8 mouse cellular contexts compared by ENCODE assay signal in genomic region chr10:70097291-70097901, GRCm38 (mm10). TPM values are rescaled to one million over a fixed set of nuclear protein-coding genes. Genes with fewer than 3 reads are reported as not detected.
DNase-seq lines count a peak whose midpoint lies in the region; ATAC-seq and TF ChIP-seq lines count a peak whose summit lies in the region.

No protein-coding gene starts in this region.

- peak overlapping the region; percentile 92 for H3K4me2 ChIP-seq in forebrain, embryonic 11.5 days (ENCODE audit: low read depth, low read length, severe bottlenecking)
- H3K4me2 ChIP-seq in hindbrain, embryonic 15.5 days, result peak overlapping the region; percentile 83
- peak overlapping the region; percentile 78 for H3K4me2 ChIP-seq in limb, embryonic 14.5 days (replicated peaks; ENCODE audit: low read depth, low read length, severe bottlenecking)
- H3K4me2 ChIP-seq in neural tube, embryonic 11.5 days (ENCODE audit: low read depth), result peak overlapping the region; percentile 89

- intact Hi-C loops in gastrocnemius, adult 2 months (cut with DNase I), result loop anchor here (2.0 to 5.0 kb wide), 2 partner anchors 55 to 75 kb away; no protein-coding TSS in a partner anchor
- intact Hi-C loops in gastrocnemius, postnatal 14 days (cut with DNase I; ENCODE audit: low total_unique reads), result no loop called here

- peak overlapping the region; percentile 92 for H3K9ac ChIP-seq in forebrain, embryonic 11.5 days (ENCODE audit: low read length)
- H3K9ac ChIP-seq in hindbrain, embryonic 15.5 days, result peak overlapping the region; percentile 92
- peak overlapping the region; percentile 83 for H3K9ac ChIP-seq in limb, embryonic 14.5 days (ENCODE audit: low read depth, low read length, severe bottlenecking)
- peak overlapping the region; percentile 94 for H3K9ac ChIP-seq in neural tube, embryonic 11.5 days (ENCODE audit: low read length)

- H3K4me3 ChIP-seq in gastrocnemius, adult 2 months, result peak overlapping the region; percentile 92
- H3K4me3 ChIP-seq in forebrain, embryonic 11.5 days (ENCODE audit: low read depth, low read length), result peak overlapping the region; percentile 90
- peak overlapping the region; percentile 98 for H3K4me3 ChIP-seq in hindbrain, embryonic 15.5 days
- H3K4me3 ChIP-seq in limb, embryonic 14.5 days (replicated peaks; ENCODE audit: low read length), result peak overlapping the region; percentile 97
- peak overlapping the region; percentile 95 for H3K4me3 ChIP-seq in neural tube, embryonic 11.5 days (ENCODE audit: low read depth, low read length)

- 0% methylated on average over 38 of the region's 58 CpGs for WGBS in forebrain, embryonic 11.5 days
- under 1% methylated on average over 54 of the region's 58 CpGs for WGBS in hindbrain, embryonic 15.5 days
- WGBS in limb, embryonic 14.5 days, result under 1% methylated on average over 44 of the region's 58 CpGs
- WGBS in neural tube, embryonic 11.5 days, result 0% methylated on average over 45 of the region's 58 CpGs

- H3K36me3 ChIP-seq in forebrain, embryonic 11.5 days (ENCODE audit: control insufficient read depth, insufficient read depth, low read length), result no peaks in the 10 kb centered on the region
- no peaks in the 10 kb centered on the region for H3K36me3 ChIP-seq in hindbrain, embryonic 15.5 days
- no peaks in the 10 kb centered on the region for H3K36me3 ChIP-seq in limb, embryonic 14.5 days (ENCODE audit: control insufficient read depth, insufficient read depth, low read length)
- H3K36me3 ChIP-seq in neural tube, embryonic 11.5 days (ENCODE audit: control insufficient read depth, insufficient read depth, low read length), result no peaks in the 10 kb centered on the region

- peak; percentile 65 for DNase-seq in gastrocnemius, adult 2 months
- DNase-seq in gastrocnemius, postnatal 14 days, result no peak
- peak; percentile 41 for DNase-seq in R1 (ENCODE audit: low read depth, low spot score)
- DNase-seq in forebrain, embryonic 11.5 days (ENCODE audit: low spot score), result peak; percentile 77
- DNase-seq in limb, embryonic 14.5 days (ENCODE audit: low spot score), result no peak
- peak; percentile 52 for DNase-seq in neural tube, embryonic 11.5 days (ENCODE audit: low spot score)
- DNase-seq in thymus, postnatal 10 days (ENCODE audit: low spot score in 2 of 2), result peak; percentile 52 to 54

- H3K4me1 ChIP-seq in forebrain, embryonic 11.5 days (replicated peaks; ENCODE audit: control insufficient read depth, insufficient read depth, low read length), result peaks cover 9% of the 10 kb centered on the region; the same call in 1 of the 2 replicates
- H3K4me1 ChIP-seq in hindbrain, embryonic 15.5 days (replicated peaks), result peaks cover 47% of the 10 kb centered on the region
- peaks cover 25% of the 10 kb centered on the region for H3K4me1 ChIP-seq in limb, embryonic 14.5 days (ENCODE audit: control insufficient read depth, insufficient read depth, low read length)
- H3K4me1 ChIP-seq in neural tube, embryonic 11.5 days (ENCODE audit: control insufficient read depth, insufficient read depth, low read length), result peaks cover 18% of the 10 kb centered on the region

- H3K27me3 ChIP-seq in forebrain, embryonic 11.5 days (ENCODE audit: control insufficient read depth, insufficient read depth, low read length), result no peaks in the 10 kb centered on the region
- no peaks in the 10 kb centered on the region for H3K27me3 ChIP-seq in hindbrain, embryonic 15.5 days
- H3K27me3 ChIP-seq in limb, embryonic 14.5 days (ENCODE audit: control insufficient read depth, insufficient read depth, low read length), result no peaks in the 10 kb centered on the region
- H3K27me3 ChIP-seq in neural tube, embryonic 11.5 days (ENCODE audit: control insufficient read depth, insufficient read depth, low read length), result no peaks in the 10 kb centered on the region

- no peak for TF ChIP-seq CTCF in gastrocnemius, adult 2 months (IDR thresholded peaks at IDR 0.05)

- no peaks in the 10 kb centered on the region for H3K9me3 ChIP-seq in forebrain, embryonic 11.5 days (ENCODE audit: control insufficient read depth, low read length)
- H3K9me3 ChIP-seq in hindbrain, embryonic 15.5 days, result no peaks in the 10 kb centered on the region
- no peaks in the 10 kb centered on the region for H3K9me3 ChIP-seq in limb, embryonic 14.5 days (ENCODE audit: control insufficient read depth, low read length)
- no peaks in the 10 kb centered on the region for H3K9me3 ChIP-seq in neural tube, embryonic 11.5 days (ENCODE audit: control insufficient read depth, low read length)

- ATAC-seq in forebrain, embryonic 11.5 days (replicated peaks; ENCODE audit: low FRiP score), result peak; percentile 33
- peak; percentile 36 for ATAC-seq in hindbrain, embryonic 15.5 days (ENCODE audit: low FRiP score, low read depth)
- ATAC-seq in limb, embryonic 14.5 days (ENCODE audit: low FRiP score, low read depth), result no peak; the same call in 1 of the 2 replicates
- peak; percentile 21 for ATAC-seq in neural tube, embryonic 11.5 days (ENCODE audit: insufficient read depth, low FRiP score, low TSS enrichment)

- peak overlapping the region; percentile 94 for H3K27ac ChIP-seq in gastrocnemius, adult 2 months
- H3K27ac ChIP-seq in forebrain, embryonic 11.5 days (ENCODE audit: low read depth, low read length), result no peak overlapping the region; the same call in 1 of the 2 replicates
- peak overlapping the region; percentile 88 for H3K27ac ChIP-seq in hindbrain, embryonic 15.5 days (replicated peaks)
- H3K27ac ChIP-seq in limb, embryonic 14.5 days (replicated peaks; ENCODE audit: low read depth, low read length), result peak overlapping the region; percentile 89
- peak overlapping the region; percentile 72 for H3K27ac ChIP-seq in neural tube, embryonic 11.5 days (ENCODE audit: low read depth, low read length)

- TF ChIP-seq POLR2A in limb, embryonic 14.5 days (IDR thresholded peaks at IDR 0.05; ENCODE audit: borderline replicate concordance, extremely low read depth, insufficient read depth, insufficient read length), result no peak

RNA-seq across cellular contexts. Expression of gene Ccdc6, which starts 0.5 kb away (rescaled TPM):
- total RNA-seq in gastrocnemius, adult 2 months (2021), result 100 to 1,000 TPM in 1 of 2 experiments, 10 to 100 TPM in 1; 94.2 to 115 TPM
- total RNA-seq in gastrocnemius, postnatal 14 days (2021), result 10 to 100 TPM; 69.5 to 75.2 TPM
- 17.6 and 19.4 TPM in 2 replicates for polyA plus RNA-seq in forebrain, embryonic 11.5 days (2014; fragmentation: Nextera tagmentation; extraction: Ambion mirVana)
- polyA plus RNA-seq in hindbrain, embryonic 15.5 days (2015; fragmentation: Nextera tagmentation; extraction: Ambion mirVana), result 21.4 and 23.0 TPM in 2 replicates
- polyA plus RNA-seq in limb, embryonic 14.5 days (2012; rRNA removed), result 29.6 and 31.4 TPM in 2 replicates
- 23.1 and 26.8 TPM in 2 replicates for polyA plus RNA-seq in limb, embryonic 14.5 days (2014; fragmentation: Nextera tagmentation; extraction: Ambion mirVana)
- polyA plus RNA-seq in neural tube, embryonic 11.5 days (2014; fragmentation: Nextera tagmentation; extraction: Ambion mirVana), result 21.6 and 23.4 TPM in 2 replicates

Comparison
In these comparisons a context has a peak if more than half of its experiments do, and no peak if none do; other contexts are left out.
1. DNase-seq: peak in gastrocnemius, adult 2 months (single experiment), R1 (single experiment), forebrain, embryonic 11.5 days (single experiment), neural tube, embryonic 11.5 days (single experiment) and thymus, postnatal 10 days (2 of 2); none in gastrocnemius, postnatal 14 days (single experiment) and limb, embryonic 14.5 days (single experiment).
2. Peak in every context shown above with its lines, with median percentiles within 50 percentile points of each other: H3K4me3 ChIP-seq, H3K4me2 ChIP-seq and H3K9ac ChIP-seq.